Mouse (Mus musculus): ENCODE measurements around the gene Nde1.

DNA sequence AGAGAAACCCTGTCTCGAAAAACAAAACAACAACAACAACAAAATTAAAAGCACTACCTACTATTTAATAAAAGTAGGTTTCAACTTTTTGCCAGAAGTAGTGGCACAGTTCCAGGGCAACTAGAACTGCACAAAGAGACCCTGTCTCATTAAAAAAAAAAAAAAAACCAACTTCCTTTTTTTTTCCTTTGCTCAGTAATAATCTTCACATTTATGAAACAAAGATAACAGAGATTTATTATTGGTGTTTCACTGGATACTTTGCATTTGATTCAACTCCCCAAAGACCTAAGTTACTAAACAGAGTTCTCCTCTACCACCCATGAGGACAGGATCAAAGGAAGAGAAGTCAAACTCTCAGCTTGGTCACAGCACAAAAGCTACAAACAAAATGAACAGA lies 2.1 kb upstream of the Nde1 start:
- TF ChIP-seq CTCF (IDR thresholded peaks at IDR 0.05; ENCODE audit: extremely low read depth, insufficient read depth, low read length), result no peak
- no peak for TF ChIP-seq POLR2A (IDR thresholded peaks at IDR 0.05; ENCODE audit: extremely low read depth, insufficient read depth, low read length)

All from cortical plate, adult 2 months (tissue).